ENCODE assay signal across 8 mouse cellular contexts in the genomic region with DNA sequence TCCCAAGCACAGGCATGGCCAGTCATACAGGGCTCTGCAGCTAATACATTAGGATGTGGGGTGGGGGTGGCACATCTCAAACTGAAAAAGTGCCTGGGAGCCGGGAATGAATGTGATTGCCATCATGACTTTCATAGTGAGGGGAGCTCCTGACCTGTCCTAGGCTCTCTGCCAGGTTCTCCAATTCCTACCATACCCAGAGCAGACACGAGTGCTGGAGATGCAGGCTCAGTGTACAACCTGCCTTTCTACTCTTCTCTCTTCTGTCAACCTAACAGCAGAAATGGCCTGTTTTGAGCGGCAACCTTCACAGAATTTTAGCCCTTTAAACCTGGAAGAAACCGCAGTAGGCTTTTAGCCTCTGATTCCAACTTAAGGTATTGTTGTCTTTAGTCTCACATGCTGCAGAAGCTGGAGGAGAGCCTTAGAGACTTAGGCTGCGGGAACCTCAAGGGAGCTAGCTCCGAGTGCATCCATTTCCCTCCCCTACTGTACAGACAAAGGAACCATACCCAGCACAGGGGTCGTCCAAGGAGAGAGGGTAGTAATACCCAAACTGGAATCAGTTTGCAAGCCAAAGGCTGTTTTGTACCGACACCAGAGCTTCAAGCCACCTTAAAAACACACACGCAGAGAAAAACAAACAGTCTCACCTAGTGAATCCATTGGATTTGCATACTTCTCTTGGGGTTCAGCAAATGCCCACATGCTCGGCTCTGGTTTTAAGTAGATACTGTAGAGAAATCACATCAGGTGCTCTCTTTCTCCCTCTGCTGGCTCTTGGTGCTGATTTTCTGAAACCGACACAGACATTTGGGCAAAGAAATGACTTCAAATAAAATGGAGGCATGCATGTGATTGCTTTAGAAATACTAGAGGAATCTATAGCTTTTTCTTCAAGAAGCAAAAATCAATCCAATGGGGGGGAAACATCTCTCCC.
A peak's percentile ranks its signal among the peaks of the same experiment; 100 is the strongest.
DNase-seq lines count a peak whose midpoint lies in the region; ATAC-seq and TF ChIP-seq lines count a peak whose summit lies in the region.

No protein-coding gene starts in this region.

- DNase-seq in heart, postnatal 4 days, result peak; percentile 5
- peak; percentile 11 for DNase-seq in adrenal gland, adult 8-10 months
- DNase-seq in forebrain, postnatal 0 days, result peak; percentile 90
- peak; percentile 37 to 51 for DNase-seq in left cerebral cortex, adult 8-10 months (ENCODE audit: low spot score in 2 of 2)
- DNase-seq in right cerebral cortex, postnatal 25 days, result peak; percentile 37
- DNase-seq in limb, embryonic 10.5 days (ENCODE audit: low spot score), result no peak
- no peak for DNase-seq in heart, adult 8-10 months (ENCODE audit: low spot score)

- H3K4me1 ChIP-seq in heart, embryonic 11.5 days (ENCODE audit: control insufficient read depth, insufficient read depth, low read length), result no peaks in the 10 kb centered on the region
- peaks cover 15% of the 10 kb centered on the region for H3K4me1 ChIP-seq in forebrain, postnatal 0 days (ENCODE audit: insufficient read depth)
- H3K4me1 ChIP-seq in limb, embryonic 10.5 days, result no peaks in the 10 kb centered on the region

- no peak overlapping the region for H3K9ac ChIP-seq in heart, embryonic 11.5 days (ENCODE audit: low read depth, low read length)
- H3K9ac ChIP-seq in forebrain, postnatal 0 days, result peak overlapping the region; percentile 35

- peak; percentile 72 for TF ChIP-seq CTCF in forebrain, postnatal 0 days (IDR thresholded peaks at IDR 0.05; ENCODE audit: low read depth)

- no peak overlapping the region for H3K4me3 ChIP-seq in heart, embryonic 11.5 days (ENCODE audit: low read depth, low read length)
- no peak overlapping the region for H3K4me3 ChIP-seq in forebrain, postnatal 0 days (ENCODE audit: low read depth, low read length)
- no peak overlapping the region for H3K4me3 ChIP-seq in limb, embryonic 10.5 days

- no peaks in the 10 kb centered on the region for H3K36me3 ChIP-seq in heart, embryonic 11.5 days (ENCODE audit: control insufficient read depth, insufficient read depth, low read length)
- no peaks in the 10 kb centered on the region for H3K36me3 ChIP-seq in forebrain, postnatal 0 days (ENCODE audit: insufficient read depth)
- H3K36me3 ChIP-seq in limb, embryonic 10.5 days, result no peaks in the 10 kb centered on the region

- H3K27ac ChIP-seq in heart, embryonic 11.5 days (ENCODE audit: low read depth, low read length), result no peak overlapping the region
- H3K27ac ChIP-seq in forebrain, postnatal 0 days (ENCODE audit: low read depth, low read length), result peak overlapping the region; percentile 86
- no peak overlapping the region for H3K27ac ChIP-seq in limb, embryonic 10.5 days

- no peak for ATAC-seq in heart, embryonic 11.5 days (replicated peaks; ENCODE audit: insufficient number of reproducible peaks, low FRiP score, low TSS enrichment)
- peak; percentile 82 for ATAC-seq in forebrain, postnatal 0 days

- H3K27me3 ChIP-seq in heart, embryonic 11.5 days (ENCODE audit: control insufficient read depth, insufficient read depth, low read length), result no peaks in the 10 kb centered on the region
- H3K27me3 ChIP-seq in forebrain, postnatal 0 days (ENCODE audit: insufficient read depth, low read length), result no peaks in the 10 kb centered on the region
- H3K27me3 ChIP-seq in limb, embryonic 10.5 days (ENCODE audit: low read depth, poor library complexity, severe bottlenecking), result no peaks in the 10 kb centered on the region

- H3K4me2 ChIP-seq in heart, embryonic 11.5 days, result no peak overlapping the region
- peak overlapping the region; percentile 30 for H3K4me2 ChIP-seq in forebrain, postnatal 0 days (ENCODE audit: low read depth)

- no peaks in the 10 kb centered on the region for H3K9me3 ChIP-seq in heart, embryonic 11.5 days (replicated peaks; ENCODE audit: control insufficient read depth, low read length)
- H3K9me3 ChIP-seq in forebrain, postnatal 0 days (ENCODE audit: low read length), result no peaks in the 10 kb centered on the region
- H3K9me3 ChIP-seq in limb, embryonic 10.5 days (replicated peaks), result no peaks in the 10 kb centered on the region

- WGBS in heart, embryonic 11.5 days (ENCODE audit: insufficient replicate concordance), result 38% methylated on average over 11 of the region's 11 CpGs
- WGBS in forebrain, postnatal 0 days, result 32% methylated on average over 11 of the region's 11 CpGs
- 48% methylated on average over 11 of the region's 11 CpGs for WGBS in limb, embryonic 10.5 days

Comparison
In these comparisons a context has a peak if more than half of its experiments do, and no peak if none do; other contexts are left out.
1. DNase-seq: peak in heart, postnatal 4 days (single experiment), adrenal gland, adult 8-10 months (single experiment), forebrain, postnatal 0 days (single experiment), left cerebral cortex, adult 8-10 months (2 of 2) and right cerebral cortex, postnatal 25 days (single experiment); none in limb, embryonic 10.5 days (single experiment) and heart, adult 8-10 months (single experiment).